Mouse (Mus musculus) G1E (cell line): Measurements from ENCODE around the gene Gpr153. TPM values are rescaled to one million over a fixed set of nuclear protein-coding genes. Genes with fewer than 3 reads are reported as not detected.

ENCODE experiments used
- ATAC-seq: 2 replicates; pipeline ENCODE4 v1.8.0; 2016; ENCODE audit warnings: mild to moderate bottlenecking; ENCODE audit not compliant: insufficient number of reproducible peaks, poor library complexity, low FRiP score, severe bottlenecking; ENCODE audit errors: extremely low read depth
- DNase-seq: peaks from one replicate; pipeline ENCODE4 v3.0.0; 2012; ENCODE audit warnings: low spot score
- H3K27me3 ChIP-seq: 2 replicates; pipeline ENCODE4 v1.6.1; 2012; ENCODE audit warnings: mild to moderate bottlenecking, low read length, inconsistent platforms; ENCODE audit not compliant: insufficient read depth
- H3K36me3 ChIP-seq: replicated peaks from 2 replicates; pipeline ENCODE3; 2012; ENCODE audit warnings: mild to moderate bottlenecking, inconsistent platforms
- H3K4me1 ChIP-seq: 2 replicates; pipeline ENCODE4 v1.6.1; 2012; ENCODE audit warnings: low read depth, low read length, inconsistent platforms, mixed read lengths; ENCODE audit not compliant: insufficient read depth
- H3K4me3 ChIP-seq: 2 replicates; pipeline ENCODE4 v1.5.1; 2012; ENCODE audit warnings: low read depth, mild to moderate bottlenecking, inconsistent platforms, low read length, moderate library complexity, mixed read lengths
- H3K9me3 ChIP-seq: replicated peaks from 2 replicates; pipeline ENCODE4 v1.6.1; 2012; ENCODE audit warnings: inconsistent platforms
- CTCF ChIP-seq: IDR thresholded peaks from 2 replicates; pipeline ENCODE4 v1.5.1; 2012; ENCODE audit warnings: low read depth, low read length, inconsistent platforms, mixed read lengths
- GATA1 ChIP-seq: IDR thresholded peaks from 2 replicates; pipeline ENCODE4 v1.6.1; 2012; ENCODE audit warnings: borderline replicate concordance, low read length, inconsistent platforms, mixed read lengths
- GATA2 ChIP-seq: IDR thresholded peaks from 2 replicates; pipeline ENCODE4 v1.6.1; 2012; ENCODE audit warnings: low read depth, low read length, inconsistent platforms, borderline replicate concordance
- POLR2AphosphoS5 ChIP-seq: IDR thresholded peaks from 2 replicates; pipeline ENCODE4 v1.6.1; 2012; ENCODE audit warnings: low read depth, low read length, inconsistent platforms; ENCODE audit not compliant: insufficient replicate concordance
- TAL1 ChIP-seq: conservative IDR thresholded peaks from 2 replicates; pipeline ENCODE4 v1.6.1; 2012; ENCODE audit warnings: low read depth, low read length, inconsistent platforms, mixed read lengths
- polyA plus RNA-seq: library from polyadenylated mRNA; stranded (reverse); fragments of >175 nt; gene quantifications from 2 replicates; pipeline ENCODE4 v1.2.3, GENCODE M21; 2012
- total RNA-seq, 2 experiments: library from RNA; stranded (forward) in 1 of 2; stranded (reverse) in 1 of 2; fragments of 200-1000 nt in 1 of 2; fragments of >200 nt in 1 of 2; fragmentation: Nextera tagmentation in 1 of 2; gene quantifications; 2 replicates each; pipeline ENCODE4 v1.2.3; 2014 to 2017

Gene Gpr153
- total and polyA plus RNA-seq, 3 experiments: 0.05 to 0.09 TPM; not detected in 1

DNA sequence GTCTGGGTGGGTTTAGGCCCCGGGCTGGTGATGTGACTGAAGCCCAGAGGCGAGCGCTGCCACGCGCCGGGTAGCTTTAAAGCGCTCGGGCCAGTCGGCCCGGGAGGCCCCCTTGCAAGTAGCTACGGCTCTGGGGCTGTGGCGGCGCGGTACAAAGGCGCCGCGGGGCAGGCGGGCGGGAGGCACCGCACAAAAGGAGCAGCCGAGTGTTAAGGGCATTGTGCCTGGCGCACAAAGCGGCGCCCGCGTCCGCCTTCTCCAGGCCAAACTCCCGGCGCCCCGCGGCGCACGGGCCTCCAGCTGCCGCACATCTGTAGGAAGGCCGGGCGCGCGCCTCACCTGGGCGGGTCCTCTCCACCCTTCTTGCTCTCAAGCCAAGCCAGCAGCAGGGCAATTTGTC, 16.4 kb downstream of the Gpr153 start:
- DNase-seq (no peak), ATAC-seq (no peak)
- peaks cover 10% of the 10 kb centered on the region for H3K9me3 ChIP-seq
- TF ChIP-seq GATA2 (no peak), GATA1 (no peak), TAL1 (no peak), CTCF (no peak), POLR2AphosphoS5 (no peak)
- H3K4me1 ChIP-seq: peaks cover 4% of the 10 kb centered on the region
- peaks cover 2% of the 10 kb centered on the region; the same call in 1 of the 2 replicates for H3K27me3 ChIP-seq
- no peak overlapping the region for H3K4me3 ChIP-seq
- H3K36me3 ChIP-seq: no peaks in the 10 kb centered on the region

- DNase-seq (no peak), ATAC-seq (no peak)
- Histone ChIP-seq H3K27me3 (peaks cover 2% of the 10 kb centered on the region; the same call in 1 of the 2 replicates), H3K4me3 (no peak overlapping the region), H3K9me3 (peaks cover 10% of the 10 kb centered on the region), H3K36me3 (no peaks in the 10 kb centered on the region), H3K4me1 (peaks cover 10% of the 10 kb centered on the region)
- TF ChIP-seq GATA2 (no peak), GATA1 (no peak)
Observed at GRCm38 (mm10) chr4:152290991-152291390, 17.0 kb downstream of the Gpr153 start.

- no peaks in the 10 kb centered on the region for H3K36me3 ChIP-seq
- H3K9me3 ChIP-seq: peaks cover 5% of the 10 kb centered on the region; the same call in 1 of the 2 replicates
- TF ChIP-seq POLR2AphosphoS5 (no peak), GATA2 (no peak), GATA1 (no peak), CTCF (no peak), TAL1 (no peak)
- no peak within 1 kb of the TSS for H3K4me3 ChIP-seq
- DNase-seq: no peak
- no peak for ATAC-seq
- H3K4me1 ChIP-seq: peaks cover 14% of the 10 kb centered on the region
- H3K27me3 ChIP-seq: peaks cover 2% of the 10 kb centered on the region; the same call in 1 of the 2 replicates
Observed at GRCm38 (mm10) chr4:152291562-152291961, 17.5 kb downstream of the Gpr153 start, which contains the start of gene Hes3. Gene Hes3 (minus strand): TSS chr4:152291662.

- Histone ChIP-seq H3K4me1 (peaks cover 16% of the 10 kb centered on the region), H3K9me3 (peaks cover 5% of the 10 kb centered on the region; the same call in 1 of the 2 replicates), H3K27me3 (peaks cover 2% of the 10 kb centered on the region; the same call in 1 of the 2 replicates), H3K36me3 (no peaks in the 10 kb centered on the region), H3K4me3 (no peak overlapping the region)
- ATAC-seq (no peak), DNase-seq (no peak)
- TF ChIP-seq CTCF (no peak), GATA1 (no peak), POLR2AphosphoS5 (no peak)
Observed at GRCm38 (mm10) chr4:152292102-152292765, 18.2 kb downstream of the Gpr153 start.

DNA sequence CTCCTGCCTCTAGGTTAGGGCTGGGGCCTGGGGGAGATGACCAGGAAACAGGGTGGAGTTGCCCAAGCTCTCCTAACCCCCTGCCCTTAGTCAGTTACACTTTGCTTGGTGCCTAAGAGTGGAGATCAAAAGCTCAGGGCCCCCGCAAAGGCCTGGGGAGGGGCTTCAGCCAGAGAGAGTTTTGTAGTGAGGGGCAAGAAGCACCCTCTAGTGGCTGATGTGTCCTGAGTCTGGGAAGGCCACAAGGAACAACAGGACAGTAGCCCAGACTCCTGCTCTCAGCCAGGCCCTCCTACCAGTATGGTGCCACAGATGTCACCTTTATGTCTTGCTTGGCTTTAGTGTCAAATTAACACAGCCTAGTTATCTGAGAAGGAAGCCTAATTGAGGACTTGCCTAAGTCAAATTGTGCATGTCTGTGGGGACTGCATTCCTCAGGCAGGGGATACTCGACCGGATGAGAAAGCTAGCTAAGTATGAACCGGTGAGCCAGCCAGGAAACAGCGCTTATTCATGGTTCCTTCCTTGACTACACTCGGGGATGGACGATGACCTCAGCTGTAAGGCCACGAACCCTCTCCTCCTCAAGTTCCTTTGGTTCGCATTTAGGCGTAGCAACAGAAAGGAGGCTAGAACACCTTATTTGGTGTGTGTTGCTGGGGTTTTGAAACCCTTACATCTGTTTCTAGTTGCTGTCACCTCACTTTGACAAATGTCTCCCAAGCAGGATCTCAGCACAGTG, 20.3 kb downstream of the Gpr153 start:
- no peak for TF ChIP-seq CTCF
- no peak for TF ChIP-seq TAL1
- no peak for TF ChIP-seq GATA1
- no peak for TF ChIP-seq POLR2AphosphoS5
- no peak for TF ChIP-seq GATA2
- H3K9me3 ChIP-seq: no peaks in the 10 kb centered on the region
- no peak for DNase-seq
- ATAC-seq: no peak
- H3K4me3 ChIP-seq: no peak overlapping the region
- H3K27me3 ChIP-seq: peaks cover 2% of the 10 kb centered on the region; the same call in 1 of the 2 replicates
- H3K36me3 ChIP-seq: peaks cover 9% of the 10 kb centered on the region
- peaks cover 34% of the 10 kb centered on the region for H3K4me1 ChIP-seq

GRCm38 (mm10) chr4:152295916-152296315, 21.9 kb downstream of the Gpr153 start:
- peaks cover 2% of the 10 kb centered on the region; the same call in 1 of the 2 replicates for H3K27me3 ChIP-seq
- no peak for TF ChIP-seq TAL1
- no peak for TF ChIP-seq GATA1
- TF ChIP-seq CTCF: no peak
- TF ChIP-seq POLR2AphosphoS5: no peak
- TF ChIP-seq GATA2: no peak

More at GRCm38 (mm10) chr4:152295916-152296315, 21.9 kb downstream of the Gpr153 start:
- Histone ChIP-seq H3K4me3 (peak overlapping the region; percentile 57; the same call in 1 of the 2 replicates), H3K36me3 (peaks cover 24% of the 10 kb centered on the region), H3K4me1 (peaks cover 37% of the 10 kb centered on the region), H3K9me3 (no peaks in the 10 kb centered on the region)
- ATAC-seq (peak; percentile 63), DNase-seq (peak; percentile 78)
